Mouse (Mus musculus) ovary, adult 10 weeks (tissue): ENCODE measurements around the gene Stk40. TPM values are rescaled to one million over a fixed set of nuclear protein-coding genes. Genes with fewer than 3 reads are reported as not detected.

Experiments used
- polyA plus RNA-seq: library from polyadenylated mRNA; stranded (reverse); fragments of 350-450 nt; fragmentation: Illumina TruSeq; extraction: RNeasy Lipid Tissue Mini Kit (QIAGEN cat#74804); gene quantifications from one replicate; pipeline ENCODE4 v1.2.3, GENCODE M21; 2014

Stk40 gene
- polyA plus RNA-seq = 2.7 TPM

DNA sequence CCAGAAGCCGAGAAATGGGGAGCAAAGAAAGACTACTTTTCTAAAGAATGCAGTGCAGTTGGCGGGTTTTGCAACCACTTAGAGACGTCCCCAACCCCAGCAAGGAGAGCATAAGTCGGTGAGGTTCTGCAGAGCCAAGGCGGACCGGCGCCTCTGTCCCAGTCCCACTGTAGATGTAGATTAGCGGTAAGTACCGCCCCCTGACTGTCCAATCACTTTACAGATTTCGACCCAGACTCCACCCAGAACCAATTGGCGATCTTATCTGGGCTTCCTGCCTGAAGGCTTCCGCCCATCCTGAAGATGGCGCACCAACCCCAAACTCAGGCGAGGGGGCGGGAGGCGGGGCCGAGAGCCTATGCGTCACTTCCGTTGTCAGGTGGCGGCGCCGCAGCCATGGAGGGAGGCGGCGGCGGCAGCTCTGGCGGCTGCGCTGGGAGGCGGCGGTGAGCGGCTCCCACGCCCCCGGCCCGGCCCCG, at the start of gene Stk40:
Gene Stk40, plus strand, starts transcription at position 368 of the 479 bp plus-strand sequence.

DNA sequence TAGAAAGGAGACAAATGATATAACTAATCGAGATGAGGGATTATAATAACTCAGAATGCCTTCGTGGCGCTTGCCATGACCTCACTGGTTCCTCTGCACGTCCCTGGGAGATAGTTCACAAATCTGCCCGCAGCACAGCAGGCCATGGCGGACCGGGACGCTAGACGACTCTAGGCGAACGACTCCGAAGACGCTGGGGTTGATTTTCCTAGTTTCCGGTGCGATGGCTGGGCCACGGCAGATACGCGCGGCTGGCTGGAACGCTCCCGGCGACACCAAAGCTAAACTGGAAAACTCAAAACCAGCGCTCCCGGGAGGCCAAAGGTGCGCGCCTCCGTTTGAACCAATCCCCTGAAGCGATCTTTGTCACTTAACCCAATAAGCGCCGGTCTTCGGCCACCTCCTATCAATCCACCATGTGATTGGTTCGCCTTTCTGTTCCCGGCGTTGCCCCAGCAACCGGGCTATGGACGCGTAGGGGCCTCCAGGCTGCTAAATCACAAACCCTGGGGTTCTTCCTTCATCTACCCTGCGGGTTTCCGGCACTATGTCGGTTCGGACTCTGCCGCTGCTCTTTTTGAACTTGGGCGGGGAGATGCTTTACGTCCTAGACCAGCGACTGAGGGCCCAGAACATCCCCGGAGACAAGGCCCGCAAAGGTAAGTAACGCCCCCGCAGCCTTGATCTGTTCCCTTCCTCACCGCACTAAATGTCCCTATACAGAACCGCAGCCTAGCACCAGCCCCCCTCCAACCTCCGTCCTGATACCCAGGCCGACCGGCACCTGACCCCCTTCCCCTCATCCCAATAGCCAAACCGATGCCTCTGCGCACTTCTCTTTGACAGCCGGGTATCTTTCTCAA, 45.4 kb upstream of the Stk40 start, which contains the start of gene Oscp1:
Gene Oscp1, plus strand, starts transcription at position 432 of the 863 bp plus-strand sequence.

DNA sequence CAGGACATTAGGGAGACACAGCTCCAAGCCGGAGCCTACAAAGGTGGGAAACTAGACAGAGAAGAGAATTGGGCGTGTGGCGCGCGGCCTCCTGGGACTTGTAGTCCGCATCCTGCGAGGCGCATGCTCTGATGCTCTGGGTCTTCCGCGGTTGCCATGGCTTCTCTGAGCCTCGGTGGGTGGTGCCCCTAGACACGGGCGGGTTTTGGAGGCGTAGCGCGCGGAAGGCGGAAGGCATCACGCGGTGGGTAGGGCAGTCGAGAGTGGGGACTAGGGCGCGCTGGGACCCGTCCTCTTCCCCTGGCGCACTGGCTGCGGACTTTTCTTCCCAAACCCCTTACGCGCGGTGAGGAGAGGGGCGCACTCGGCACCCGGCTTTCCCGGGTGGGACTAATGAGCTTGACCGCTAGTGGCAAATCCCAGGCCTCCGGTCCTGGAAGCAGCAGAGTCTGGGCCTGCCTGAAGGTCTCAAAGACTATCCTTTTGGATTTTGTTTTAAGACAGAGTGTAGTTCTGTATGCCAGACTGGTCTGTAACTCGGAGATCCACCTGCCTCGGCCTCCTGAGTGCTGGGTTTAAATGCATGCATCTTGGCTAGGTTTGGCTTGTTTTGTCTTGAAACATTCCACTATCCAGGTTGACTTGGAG, 7.2 kb upstream of the Stk40 start, which contains the start of gene Lsm10:
Gene Lsm10, plus strand, starts transcription at position 160 of the 648 bp plus-strand sequence.

DNA sequence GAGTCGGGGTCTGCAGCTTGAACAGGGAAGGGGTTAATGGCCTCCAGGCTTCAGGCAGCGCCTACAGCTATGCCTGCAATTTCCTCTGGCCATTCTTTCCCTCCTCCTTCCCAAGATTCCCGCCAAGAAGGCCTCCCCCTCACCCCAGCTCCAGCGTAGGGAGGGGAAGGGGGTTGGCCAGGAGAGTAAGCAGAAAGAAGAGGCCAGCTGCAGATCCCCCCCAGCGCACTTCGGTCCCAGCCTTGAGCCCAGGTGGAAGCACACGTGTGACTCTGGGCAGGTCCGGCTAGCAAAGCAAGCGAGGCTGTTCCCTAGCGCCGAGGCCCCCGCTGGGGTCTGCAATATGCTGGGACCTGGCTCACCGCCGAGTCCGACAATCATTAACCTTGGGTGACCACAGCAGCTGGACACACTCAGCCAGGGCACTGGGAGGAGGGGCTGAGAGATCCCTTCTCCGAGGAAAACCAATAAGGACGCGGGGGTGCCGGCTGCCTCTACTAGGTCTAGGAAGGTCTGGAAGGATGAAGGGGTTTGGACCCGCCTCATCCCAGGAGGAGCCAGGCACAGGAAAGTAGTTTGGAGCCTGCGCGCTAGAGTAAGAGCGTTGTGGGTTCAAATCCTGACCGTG, 43.9 kb downstream of the Stk40 start, which contains the start of gene Eva1b:
Gene Eva1b, plus strand, starts transcription at position 212 of the 628 bp plus-strand sequence.

DNA sequence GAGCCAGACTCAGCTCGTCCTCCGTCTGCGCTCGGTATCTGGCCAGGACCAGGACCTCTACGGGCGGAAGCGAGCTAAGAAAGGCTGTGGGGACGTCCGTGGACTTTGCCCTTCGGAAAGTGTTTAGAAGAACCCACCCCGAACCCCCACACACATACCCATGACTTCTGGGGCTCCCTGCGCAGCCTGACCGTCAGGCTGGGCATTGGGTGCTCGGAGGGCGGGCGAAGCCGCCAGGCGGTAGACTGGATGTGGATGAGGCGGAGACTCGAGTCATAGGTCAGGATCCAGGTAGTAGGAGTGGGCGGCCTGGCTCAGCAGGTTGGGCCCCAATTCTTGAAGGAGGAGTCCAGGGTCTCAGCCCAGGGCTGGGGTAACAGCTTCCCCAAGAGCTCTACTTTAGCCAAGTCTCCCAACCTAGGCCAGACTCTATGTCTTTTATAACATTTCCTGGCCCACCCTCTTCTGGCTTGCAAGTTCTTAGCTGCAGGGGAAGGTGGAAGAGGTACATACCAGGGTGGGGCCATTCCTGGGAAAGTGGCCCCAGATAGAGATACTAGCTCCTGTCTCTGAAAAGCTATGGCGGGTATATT, 59.4 kb downstream of the Stk40 start, which contains the start of gene Sh3d21:
Gene Sh3d21, minus strand, starts transcription at position 425 of the 593 bp plus-strand sequence.

Other genes with a start within 250 kb of the Stk40 start
- gene Csf3r, start 79.4 kb upstream of the Stk40 start, polyA plus RNA-seq = 0.17 TPM
- gene Mrps15, start 57.0 kb upstream of the Stk40 start, polyA plus RNA-seq = 91.4 TPM
- 1.4 TPM for gene Oscp1, start 45.4 kb upstream of the Stk40 start, polyA plus RNA-seq
- gene Lsm10, start 7.3 kb upstream of the Stk40 start, polyA plus RNA-seq = 3.6 TPM
- not detected for gene Eva1b, start 43.8 kb downstream of the Stk40 start, polyA plus RNA-seq
- 0.40 TPM for gene Sh3d21, start 59.5 kb downstream of the Stk40 start, polyA plus RNA-seq
- gene Thrap3, start 98.8 kb downstream of the Stk40 start, polyA plus RNA-seq = 292 TPM
- 1.6 TPM for gene Map7d1, start 152.4 kb downstream of the Stk40 start, polyA plus RNA-seq
- 27.5 TPM for gene Trappc3, start 158.4 kb downstream of the Stk40 start, polyA plus RNA-seq
- gene Col8a2, start 182.8 kb downstream of the Stk40 start, polyA plus RNA-seq = 2.4 TPM
- not detected for gene Adprhl2, start 217.7 kb downstream of the Stk40 start, polyA plus RNA-seq
- gene Tekt2, start 221.7 kb downstream of the Stk40 start, polyA plus RNA-seq = not detected